Comparison of ENCODE assay signal across 8 mouse cellular contexts in genomic region chr14:34234630-34235380, GRCm38 (mm10). TPM values are rescaled to one million over a fixed set of nuclear protein-coding genes. Genes with fewer than 3 reads are reported as not detected.
DNase-seq lines count a peak whose midpoint lies in the region; ATAC-seq and TF ChIP-seq lines count a peak whose summit lies in the region.

No protein-coding gene starts in this region.

- DNase-seq in MEL-GATA-1-ER (ENCODE audit: extremely low read depth, low read depth): peak; percentile 39
- peak; percentile 30 for DNase-seq in c-Kit-positive CD71-positive TER-119-positive erythroid progenitor cells, embryonic 14.5 days (ENCODE audit: low spot score)
- DNase-seq in heart, postnatal 36 days: peak; percentile 59
- peak; percentile 35 for DNase-seq in large intestine, adult 2 months (ENCODE audit: low read depth, low spot score)
- peak; percentile 91 for DNase-seq in lung, embryonic 14.5 days
- DNase-seq in yolk sac, embryonic 10.5 days (ENCODE audit: low spot score): peak; percentile 73

- 0 out of 2 replicates have a peak, but pooled peaks cover 3% of the 10 kb centered on the region for H3K9me3 ChIP-seq in forebrain, embryonic 13.5 days (replicated peaks)
- H3K9me3 ChIP-seq in lung, embryonic 14.5 days (ENCODE audit: low read depth, low read length): no peaks in the 10 kb centered on the region

- no peaks in the 10 kb centered on the region for H3K36me3 ChIP-seq in forebrain, embryonic 13.5 days (ENCODE audit: poor library complexity, severe bottlenecking)
- H3K36me3 ChIP-seq in lung, embryonic 14.5 days (ENCODE audit: insufficient read depth): no peaks in the 10 kb centered on the region

- WGBS in forebrain, embryonic 13.5 days: 2% methylated on average over 16 of the region's 16 CpGs
- WGBS in large intestine, adult 2 months: 19% methylated on average over 16 of the region's 16 CpGs
- WGBS in lung, embryonic 14.5 days: 6% methylated on average over 16 of the region's 16 CpGs
- 10% methylated on average over 16 of the region's 16 CpGs for WGBS in olfactory bulb, adult 2 months

- H3K4me3 ChIP-seq in forebrain, embryonic 13.5 days: peak overlapping the region; percentile 29
- H3K4me3 ChIP-seq in lung, embryonic 14.5 days (ENCODE audit: low read depth, low read length): peak overlapping the region; percentile 25
- H3K4me3 ChIP-seq in olfactory bulb, adult 2 months (ENCODE audit: insufficient read depth, low read depth, low read length): peak overlapping the region; percentile 38

- H3K4me1 ChIP-seq in forebrain, embryonic 13.5 days: peaks cover 4% of the 10 kb centered on the region; the same call in 1 of the 2 replicates
- H3K4me1 ChIP-seq in lung, embryonic 14.5 days (ENCODE audit: insufficient read depth): no peaks in the 10 kb centered on the region
- peaks cover 4% of the 10 kb centered on the region; the same call in 1 of the 2 replicates for H3K4me1 ChIP-seq in olfactory bulb, adult 2 months (ENCODE audit: control insufficient read depth, insufficient read depth, low read length)

- no peak overlapping the region for H3K27ac ChIP-seq in forebrain, embryonic 13.5 days
- H3K27ac ChIP-seq in lung, embryonic 14.5 days (ENCODE audit: low read depth): no peak overlapping the region
- H3K27ac ChIP-seq in olfactory bulb, adult 2 months (ENCODE audit: insufficient read depth, low read depth, low read length): no peak overlapping the region

- no peak for TF ChIP-seq POLR2A in olfactory bulb, adult 2 months (IDR thresholded peaks at IDR 0.05; ENCODE audit: insufficient read depth, low read depth, low read length)

- ATAC-seq in forebrain, embryonic 13.5 days: peak; percentile 97
- ATAC-seq in lung, embryonic 14.5 days (ENCODE audit: insufficient read depth): peak; percentile 99

- peak overlapping the region; percentile 64 for H3K4me2 ChIP-seq in forebrain, embryonic 13.5 days
- peak overlapping the region; percentile 70 for H3K4me2 ChIP-seq in lung, embryonic 14.5 days

- intact Hi-C loops in heart, postnatal 36 days (cut with DNase I): loop anchor here (1.0 to 5.0 kb wide), 4 partner anchors 48 to 273 kb away; no protein-coding TSS in a partner anchor

- peak overlapping the region; percentile 62 for H3K9ac ChIP-seq in forebrain, embryonic 13.5 days
- H3K9ac ChIP-seq in lung, embryonic 14.5 days: peak overlapping the region; percentile 17; the same call in 1 of the 2 replicates

- peak; percentile 95 for TF ChIP-seq CTCF in lung, embryonic 14.5 days (IDR thresholded peaks at IDR 0.05; ENCODE audit: low read depth)
- no peak for TF ChIP-seq CTCF in olfactory bulb, adult 2 months (IDR thresholded peaks at IDR 0.05; ENCODE audit: insufficient read depth, low read depth, low read length)

- H3K27me3 ChIP-seq in forebrain, embryonic 13.5 days: no peaks in the 10 kb centered on the region
- H3K27me3 ChIP-seq in lung, embryonic 14.5 days (ENCODE audit: insufficient read depth, low read length): no peaks in the 10 kb centered on the region

RNA-seq across cellular contexts. Expression of gene Syt15, which starts 15.4 kb away (rescaled TPM):
- polyA plus RNA-seq in forebrain, embryonic 13.5 days (2015; fragmentation: Nextera tagmentation; extraction: Ambion mirVana): 0.21 and 0.26 TPM in 2 replicates
- under 1 TPM; 0.65 to 0.92 TPM for total RNA-seq in heart, postnatal 36 days (2021)
- 1.4 and 2.7 TPM in 2 replicates for polyA plus RNA-seq in large intestine, adult 2 months (2012; rRNA removed)
- polyA plus RNA-seq in lung, embryonic 14.5 days (2014; fragmentation: Nextera tagmentation; extraction: Ambion mirVana): 0.42 TPM in 2 replicates
- polyA plus RNA-seq in olfactory bulb, adult 2 months (2012; ENCODE audit: insufficient read depth, insufficient read length, low replicate concordance, missing spikeins): not detected in 2 replicates

RNA-seq across cellular contexts. Expression of gene Gprin2, which starts 33.4 kb away (rescaled TPM):
- polyA plus RNA-seq in forebrain, embryonic 13.5 days (2015; fragmentation: Nextera tagmentation; extraction: Ambion mirVana): 2.0 and 2.3 TPM in 2 replicates
- total RNA-seq in heart, postnatal 36 days (2021): under 1 TPM; 0.08 to 0.17 TPM
- polyA plus RNA-seq in large intestine, adult 2 months (2012; rRNA removed): 0.04 TPM in 2 replicates
- polyA plus RNA-seq in lung, embryonic 14.5 days (2014; fragmentation: Nextera tagmentation; extraction: Ambion mirVana): 0.18 and 0.19 TPM in 2 replicates
- not detected in 2 replicates for polyA plus RNA-seq in olfactory bulb, adult 2 months (2012; ENCODE audit: insufficient read depth, insufficient read length, low replicate concordance, missing spikeins)

Comparison
In these comparisons a context has a peak if more than half of its experiments do, and no peak if none do; other contexts are left out.
1. DNase-seq: peak in every context shown above with its lines; median percentile 91 in lung, embryonic 14.5 days; 73 in yolk sac, embryonic 10.5 days; 59 in heart, postnatal 36 days; 39 in MEL-GATA-1-ER; 35 in large intestine, adult 2 months; 30 in c-Kit-positive CD71-positive TER-119-positive erythroid progenitor cells, embryonic 14.5 days.